Mouse (Mus musculus) kidney, embryonic 15.5 days (tissue): Measurements from ENCODE around the gene Rps6kb1. TPM values are rescaled to one million over a fixed set of nuclear protein-coding genes. Genes with fewer than 3 reads are reported as not detected.

ENCODE experiments used
- ATAC-seq: fragments of 200-750 bp; cut with Nextera tagmentation; replicated peaks from 2 replicates; pipeline ENCODE4 v1.8.0; 2017; ENCODE audit warnings: moderate TSS enrichment; ENCODE audit not compliant: low FRiP score
- H3K27ac ChIP-seq: fragments of 300-500 bp; sonication (generic); 2 replicates; pipeline ENCODE4 v1.5.1; 2015; ENCODE audit warnings: mild to moderate bottlenecking, inconsistent platforms
- H3K27me3 ChIP-seq: fragments of 300-500 bp; sonication (generic); 2 replicates; pipeline ENCODE4 v1.6.1; 2015; ENCODE audit warnings: inconsistent platforms
- H3K36me3 ChIP-seq: fragments of 300-500 bp; sonication (generic); 2 replicates; pipeline ENCODE4 v1.6.1; 2015; ENCODE audit warnings: inconsistent platforms
- H3K4me1 ChIP-seq: fragments of 300-500 bp; sonication (generic); 2 replicates; pipeline ENCODE4 v1.6.1; 2015; ENCODE audit warnings: inconsistent platforms
- H3K4me2 ChIP-seq: fragments of 300-500 bp; sonication (generic); 2 replicates; pipeline ENCODE4 v1.6.1; 2015; ENCODE audit warnings: moderate library complexity, mild to moderate bottlenecking, inconsistent platforms
- H3K4me3 ChIP-seq: fragments of 300-500 bp; sonication (generic); replicated peaks from 2 replicates; pipeline ENCODE4 v1.5.1; 2015; ENCODE audit warnings: mild to moderate bottlenecking, inconsistent platforms
- H3K9ac ChIP-seq: fragments of 300-500 bp; sonication (generic); 2 replicates; pipeline ENCODE4 v1.6.1; 2015; ENCODE audit warnings: mild to moderate bottlenecking, inconsistent platforms
- H3K9me3 ChIP-seq: fragments of 300-500 bp; sonication (generic); replicated peaks from 2 replicates; pipeline ENCODE4 v1.6.1; 2016; ENCODE audit warnings: inconsistent platforms
- WGBS: fragments of 180-500 bp; shearing (Covaris S2); methylation state at CpG from one replicate; pipeline ENCODE4 v1.1.7; 2015; ENCODE audit warnings: mixed read lengths; 5-methylcytosine and 5-hydroxymethylcytosine counted together
- polyA plus RNA-seq: library from polyadenylated mRNA; unstranded; fragments of >200 nt; fragmentation: Nextera tagmentation; extraction: Ambion mirVana; gene quantifications from 2 replicates; pipeline ENCODE4 v1.2.1, GENCODE M21; 2015

Gene Rps6kb1
- polyA plus RNA-seq, 1 experiment from 2014 or later: 60.9 TPM

DNA sequence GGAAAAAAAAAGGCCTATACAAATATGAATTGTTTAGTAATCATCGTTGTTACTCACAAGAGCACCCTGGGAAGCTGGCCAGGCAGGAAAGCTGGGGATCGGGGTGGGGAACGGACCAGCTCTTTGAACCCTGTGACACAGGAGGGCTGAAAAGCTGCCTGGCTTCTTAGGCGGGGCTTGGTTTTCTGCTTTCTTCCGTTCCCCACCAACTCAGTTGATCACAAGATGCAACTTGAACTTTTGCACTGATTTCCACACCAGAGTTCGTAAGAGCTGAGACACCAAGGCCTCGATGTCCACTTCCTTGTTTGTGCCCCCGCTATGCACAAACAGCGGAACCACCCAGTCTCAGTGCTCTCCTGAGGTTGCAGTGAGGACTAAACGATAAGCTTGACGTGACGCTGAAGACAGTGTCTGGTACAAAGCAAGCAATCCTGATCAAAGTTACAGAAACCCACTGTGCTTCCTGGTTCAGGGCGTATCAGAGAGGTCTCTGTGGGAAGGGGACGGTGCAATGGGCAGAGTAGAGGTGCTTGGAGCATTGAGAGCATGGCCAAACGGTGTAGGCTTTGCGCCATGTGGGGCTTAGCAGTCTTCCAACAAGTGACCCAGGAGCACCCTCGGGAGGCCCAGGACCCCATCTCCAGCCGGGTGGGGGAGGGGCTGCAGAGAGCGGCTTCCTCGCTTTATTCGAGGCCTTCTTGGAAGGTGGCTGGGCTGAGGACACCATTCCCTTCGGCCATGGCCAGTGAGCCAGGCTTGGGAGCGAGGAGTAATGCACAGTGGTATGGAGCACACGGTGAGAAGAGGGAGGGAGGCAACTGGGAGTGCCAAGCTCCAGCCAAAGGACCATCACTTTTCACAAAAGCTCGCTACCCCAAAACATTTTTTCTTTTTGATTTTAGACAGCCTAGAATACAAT is 34.5 kb upstream of the Rps6kb1 start:
- 73% methylated on average over 25 of the region's 25 CpGs for WGBS
- H3K4me2 ChIP-seq: no peak overlapping the region
- no peaks in the 10 kb centered on the region for H3K27me3 ChIP-seq
- H3K27ac ChIP-seq: peak overlapping the region; percentile 76
- ATAC-seq: no peak
- H3K4me3 ChIP-seq: no peak overlapping the region
- H3K36me3 ChIP-seq: peaks cover 7% of the 10 kb centered on the region; the same call in 1 of the 2 replicates
- no peak overlapping the region for H3K9ac ChIP-seq
- peaks cover 60% of the 10 kb centered on the region for H3K4me1 ChIP-seq
- no peaks in the 10 kb centered on the region for H3K9me3 ChIP-seq

DNA sequence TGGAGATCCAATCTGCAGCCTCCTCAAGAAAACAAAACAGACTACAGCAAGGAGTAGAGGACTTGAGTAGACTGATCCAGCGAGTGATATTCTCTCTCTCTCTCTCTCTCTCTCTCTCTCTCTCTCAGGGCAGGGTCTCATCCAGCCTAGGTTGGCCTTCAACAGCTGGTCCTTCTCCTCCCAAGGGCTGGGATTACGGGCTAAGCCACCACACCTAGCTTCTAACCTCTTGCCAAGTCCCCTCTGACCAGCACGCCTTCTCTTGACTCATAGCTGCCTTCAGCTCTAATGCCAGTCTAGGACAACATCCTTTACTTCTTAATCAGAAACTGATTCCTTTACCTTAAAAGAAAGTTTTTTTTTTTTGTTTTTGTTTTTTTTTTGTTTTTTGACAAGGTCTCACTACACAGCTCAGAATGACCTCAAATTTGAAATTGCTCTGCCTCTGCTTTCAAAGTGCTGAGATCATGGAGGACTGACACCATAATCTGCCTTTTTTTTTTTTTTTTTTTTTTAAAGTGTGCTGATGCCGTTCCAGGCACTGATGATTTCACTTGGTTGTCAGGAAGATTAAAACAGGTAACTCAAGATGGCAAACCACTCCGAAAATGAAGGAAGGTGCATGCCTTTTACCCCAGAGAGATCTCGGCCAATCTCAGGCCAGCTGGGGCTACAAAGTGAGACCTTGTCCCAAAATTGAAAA is 33.7 kb upstream of the Rps6kb1 start:
- Histone ChIP-seq H3K9ac (no peak overlapping the region), H3K27me3 (no peaks in the 10 kb centered on the region), H3K36me3 (peaks cover 5% of the 10 kb centered on the region; the same call in 1 of the 2 replicates), H3K4me2 (no peak overlapping the region), H3K4me3 (no peak overlapping the region), H3K9me3 (no peaks in the 10 kb centered on the region), H3K4me1 (peaks cover 60% of the 10 kb centered on the region), H3K27ac (peak overlapping the region; percentile 75)
- no peak for ATAC-seq
- 59% methylated on average over 6 of the region's 6 CpGs for WGBS

DNA sequence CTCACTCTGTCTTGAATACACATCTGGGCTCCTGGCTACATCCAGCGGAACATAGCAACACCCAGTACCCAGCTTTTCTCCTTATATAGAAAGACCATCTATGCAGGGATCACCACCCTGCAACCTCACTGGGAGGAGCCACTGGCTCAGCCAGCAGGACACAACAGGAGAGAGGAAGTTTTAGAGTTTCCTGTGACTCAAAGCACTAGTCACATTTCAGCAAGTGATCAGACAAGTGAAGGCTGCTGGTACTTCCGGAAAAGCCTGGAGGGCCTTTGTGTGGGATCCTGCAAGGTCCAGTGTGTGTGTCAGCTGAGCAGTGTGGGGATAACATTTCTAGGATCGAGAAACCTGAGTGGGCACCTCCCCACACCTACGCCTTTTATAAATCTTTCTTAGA is 32.6 kb upstream of the Rps6kb1 start:
- Histone ChIP-seq H3K27ac (peak overlapping the region; percentile 75), H3K9me3 (no peaks in the 10 kb centered on the region), H3K4me1 (peaks cover 60% of the 10 kb centered on the region), H3K27me3 (no peaks in the 10 kb centered on the region), H3K4me2 (no peak overlapping the region), H3K36me3 (no peaks in the 10 kb centered on the region), H3K9ac (no peak overlapping the region), H3K4me3 (no peak overlapping the region)
- 40% methylated on average over 4 of the region's 4 CpGs for WGBS
- ATAC-seq: peak; percentile 53

DNA sequence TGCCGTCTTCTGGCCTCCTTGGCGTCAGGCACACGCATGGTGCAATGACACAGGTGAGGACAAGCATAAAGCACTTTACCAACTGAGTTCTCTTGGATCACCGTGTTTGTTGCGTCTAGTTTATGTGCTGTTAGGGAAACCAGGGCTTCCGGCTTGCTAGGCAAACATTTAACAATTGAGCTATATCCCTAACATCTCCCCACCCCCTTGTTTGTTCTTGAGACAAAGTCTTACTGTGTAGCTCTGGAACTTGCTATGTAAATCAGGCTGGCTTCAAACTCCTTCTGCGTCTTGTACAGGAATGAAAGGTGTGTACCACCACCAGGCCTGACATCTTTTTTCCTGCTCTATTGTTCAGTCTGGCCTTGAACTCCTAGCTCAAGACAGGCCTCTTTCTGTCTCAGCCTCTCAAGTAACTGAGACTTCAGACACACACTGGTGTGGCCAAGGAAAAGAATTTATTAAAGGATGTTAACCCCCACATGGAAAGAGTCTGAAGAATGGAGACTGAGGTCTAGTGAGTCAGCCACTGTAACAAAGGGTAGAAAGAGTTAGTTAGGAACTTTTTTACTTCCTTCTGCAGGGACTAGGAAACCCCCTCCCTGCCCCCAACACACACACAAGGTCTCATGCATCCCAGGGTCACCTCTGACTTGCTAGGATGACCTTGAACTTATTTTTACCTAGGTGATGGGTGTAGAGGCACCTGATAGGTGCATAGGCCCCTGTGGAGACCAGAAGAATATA is 31.2 kb upstream of the Rps6kb1 start:
- no peak overlapping the region for H3K4me2 ChIP-seq
- H3K36me3 ChIP-seq: no peaks in the 10 kb centered on the region
- no peaks in the 10 kb centered on the region for H3K27me3 ChIP-seq
- no peak overlapping the region for H3K4me3 ChIP-seq
- H3K27ac ChIP-seq: peak overlapping the region; percentile 75
- H3K4me1 ChIP-seq: peaks cover 60% of the 10 kb centered on the region
- 82% methylated on average over 7 of the region's 7 CpGs for WGBS
- ATAC-seq: no peak
- H3K9ac ChIP-seq: no peak overlapping the region
- H3K9me3 ChIP-seq: no peaks in the 10 kb centered on the region

DNA sequence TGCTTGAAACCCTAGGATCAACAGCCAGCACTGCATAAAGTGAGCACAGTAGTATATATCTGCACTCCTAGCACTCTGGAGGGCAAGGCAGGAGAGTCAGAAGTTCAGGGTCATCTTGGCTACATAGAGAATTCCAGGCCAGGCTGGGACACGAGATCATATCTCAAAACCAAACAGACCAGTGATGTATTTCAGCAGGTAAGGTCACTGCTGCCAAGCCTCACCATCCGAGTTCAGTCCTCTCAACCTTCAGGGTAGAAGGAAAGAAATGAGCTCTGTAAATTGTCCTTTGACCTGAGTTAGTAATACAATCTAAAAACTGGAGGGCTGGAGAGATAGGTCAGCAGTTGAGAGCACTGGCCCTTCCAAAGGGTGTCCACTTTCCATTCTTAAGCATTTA is 29.8 kb upstream of the Rps6kb1 start:
- H3K9ac ChIP-seq: no peak overlapping the region
- no peak overlapping the region for H3K27ac ChIP-seq
- H3K27me3 ChIP-seq: no peaks in the 10 kb centered on the region
- no peak for ATAC-seq
- peaks cover 58% of the 10 kb centered on the region for H3K4me1 ChIP-seq
- H3K4me2 ChIP-seq: no peak overlapping the region
- H3K9me3 ChIP-seq: no peaks in the 10 kb centered on the region
- H3K36me3 ChIP-seq: no peaks in the 10 kb centered on the region
- 26% methylated on average over 2 of the region's 2 CpGs for WGBS
- H3K4me3 ChIP-seq: no peak overlapping the region

DNA sequence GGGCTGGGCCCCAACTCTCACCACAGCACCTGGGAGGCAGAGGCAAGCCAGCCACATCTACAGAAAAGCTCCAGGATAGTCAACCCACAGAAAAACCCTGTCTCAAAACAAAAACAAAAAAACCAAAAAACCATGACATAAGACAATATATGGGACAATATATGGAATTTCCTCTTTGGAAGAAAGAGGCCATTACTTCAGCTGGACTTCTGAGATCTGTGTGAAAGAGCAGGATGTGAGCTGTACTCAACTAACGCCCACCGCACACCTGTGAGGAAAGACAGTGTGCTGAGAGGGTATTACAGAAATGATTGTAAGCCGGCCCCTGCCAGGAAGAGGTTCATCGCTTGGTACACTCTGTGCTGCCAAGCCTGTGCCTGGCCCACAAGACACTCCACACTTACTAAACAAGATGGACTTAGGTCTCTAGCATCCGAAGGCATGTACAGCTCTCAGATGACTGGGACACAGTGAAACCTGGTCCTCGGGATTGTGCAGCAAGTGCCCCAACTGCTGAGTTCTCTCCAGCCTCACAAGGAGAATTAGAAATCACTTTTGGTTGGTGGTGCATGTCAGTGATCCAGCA is 29.1 kb upstream of the Rps6kb1 start:
- Histone ChIP-seq H3K27me3 (no peaks in the 10 kb centered on the region), H3K4me1 (peaks cover 51% of the 10 kb centered on the region), H3K4me3 (no peak overlapping the region), H3K9ac (no peak overlapping the region), H3K36me3 (no peaks in the 10 kb centered on the region), H3K27ac (no peak overlapping the region), H3K4me2 (no peak overlapping the region), H3K9me3 (no peaks in the 10 kb centered on the region)
- WGBS: 79% methylated on average over 6 of the region's 6 CpGs
- ATAC-seq: no peak

DNA sequence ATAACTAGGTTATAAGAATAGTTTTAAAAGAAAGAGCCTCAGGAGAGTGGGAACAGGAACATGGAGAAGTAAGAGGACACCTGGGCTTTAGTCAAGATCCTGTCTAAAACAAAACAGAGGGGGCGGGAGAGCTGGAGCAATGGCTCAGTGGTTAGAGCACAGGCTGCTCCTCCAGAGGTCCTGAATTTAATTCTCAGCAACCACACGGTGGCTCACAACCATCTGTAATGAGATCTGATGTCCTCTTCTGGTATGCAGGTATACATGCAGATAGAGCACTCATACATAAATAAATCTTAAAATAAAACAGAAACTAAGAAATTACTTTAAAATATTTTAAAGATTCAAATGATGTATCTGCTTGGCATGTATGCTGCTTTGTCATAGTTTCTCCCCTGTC is 28.0 kb upstream of the Rps6kb1 start:
- 69% methylated on average over 2 of the region's 2 CpGs for WGBS
- Histone ChIP-seq H3K4me2 (no peak overlapping the region), H3K27ac (no peak overlapping the region), H3K4me1 (peaks cover 42% of the 10 kb centered on the region), H3K9ac (no peak overlapping the region), H3K4me3 (no peak overlapping the region), H3K36me3 (no peaks in the 10 kb centered on the region), H3K9me3 (no peaks in the 10 kb centered on the region), H3K27me3 (no peaks in the 10 kb centered on the region)
- ATAC-seq: no peak

DNA sequence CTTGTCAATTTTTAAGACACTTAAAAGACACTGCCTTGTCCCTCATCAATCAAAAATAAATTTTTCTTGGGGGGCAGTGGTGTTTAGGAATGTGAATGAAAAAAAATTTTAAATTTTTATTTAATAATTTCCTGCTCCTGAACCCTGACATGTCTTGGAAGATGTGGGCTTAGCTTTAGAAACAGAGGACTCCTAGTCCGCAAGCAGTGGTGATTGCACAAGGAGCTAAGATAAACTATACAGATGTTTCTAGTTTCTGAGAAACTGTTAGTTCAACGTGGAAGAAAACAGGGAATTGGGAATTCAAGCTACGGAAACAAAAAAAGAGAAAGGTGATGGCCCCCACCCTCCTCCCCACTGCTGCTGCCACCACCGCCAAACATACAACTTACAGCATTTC is 27.3 kb upstream of the Rps6kb1 start:
- Histone ChIP-seq H3K9me3 (no peaks in the 10 kb centered on the region), H3K4me1 (peaks cover 35% of the 10 kb centered on the region), H3K9ac (no peak overlapping the region), H3K4me2 (peak overlapping the region; percentile 28; the same call in 1 of the 2 replicates), H3K27ac (peak overlapping the region; percentile 84), H3K27me3 (no peaks in the 10 kb centered on the region), H3K4me3 (no peak overlapping the region), H3K36me3 (no peaks in the 10 kb centered on the region)
- no peak for ATAC-seq
- WGBS: 65% methylated on average over 4 of the region's 4 CpGs

DNA sequence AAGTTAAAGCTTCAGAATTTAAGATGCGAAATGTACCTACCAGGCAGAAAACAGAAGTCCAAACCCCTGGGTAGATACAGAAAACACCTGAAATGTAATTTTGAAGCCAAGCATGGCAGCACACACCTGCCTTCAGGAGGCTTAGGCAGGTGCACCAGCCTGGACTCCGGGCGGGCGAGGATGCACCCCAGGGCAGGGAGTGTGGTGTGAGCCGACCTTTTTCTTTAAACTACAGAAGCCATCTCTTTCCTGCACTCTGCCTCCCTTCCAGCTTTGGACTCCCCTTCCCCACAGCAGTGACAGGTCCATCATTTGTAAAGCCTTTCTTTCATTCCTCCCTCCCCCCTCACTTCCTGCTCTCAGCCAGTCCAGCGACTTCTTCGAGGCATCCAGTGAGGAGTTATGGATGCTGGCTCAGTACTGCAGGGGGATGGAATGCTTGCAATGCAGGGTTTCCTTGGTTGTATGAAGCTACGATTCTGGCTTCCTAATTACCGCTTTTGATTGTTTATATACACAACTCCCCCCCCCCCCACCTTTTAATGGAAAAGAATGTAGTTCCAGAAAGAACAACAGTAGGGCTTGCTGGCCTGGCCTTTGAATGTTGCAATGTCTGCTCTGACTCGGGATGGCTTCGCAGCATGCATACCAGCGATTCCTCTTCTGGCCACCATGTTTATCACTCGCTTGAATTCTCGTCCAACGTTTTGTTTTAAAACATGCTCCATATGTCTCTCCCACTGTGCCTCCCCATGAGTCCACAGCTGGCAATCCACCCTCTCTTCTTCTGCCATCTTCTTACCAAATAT is 26.6 kb upstream of the Rps6kb1 start:
- Histone ChIP-seq H3K9ac (no peak overlapping the region), H3K4me3 (no peak overlapping the region), H3K9me3 (no peaks in the 10 kb centered on the region), H3K36me3 (no peaks in the 10 kb centered on the region), H3K4me1 (peaks cover 29% of the 10 kb centered on the region), H3K27ac (peak overlapping the region; percentile 84), H3K27me3 (no peaks in the 10 kb centered on the region), H3K4me2 (peak overlapping the region; percentile 28; the same call in 1 of the 2 replicates)
- WGBS: 39% methylated on average over 15 of the region's 15 CpGs
- peak; percentile 78 for ATAC-seq

DNA sequence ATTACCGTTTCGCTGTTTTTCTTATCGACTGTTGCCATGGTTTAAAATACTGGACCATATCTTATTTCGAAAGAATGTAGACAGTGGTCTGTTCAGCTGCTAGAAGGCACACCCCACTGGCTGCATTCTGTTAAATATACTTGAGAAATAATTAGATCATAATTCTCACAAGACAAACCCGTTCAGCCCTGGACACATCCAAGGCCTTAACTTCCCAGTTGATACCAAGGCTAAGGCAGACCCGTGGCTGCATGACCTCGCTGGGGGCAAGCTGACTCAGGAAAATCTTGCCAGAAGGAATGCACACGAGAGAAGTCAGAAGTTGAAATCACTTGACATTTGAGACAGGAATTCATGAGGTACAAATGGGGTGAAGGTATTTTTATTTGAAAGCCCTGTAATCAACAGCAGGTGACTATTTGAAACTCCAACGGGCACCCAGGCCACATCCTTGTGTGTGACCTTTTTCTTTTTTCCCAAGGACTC is 25.7 kb upstream of the Rps6kb1 start:
- 37% methylated on average over 9 of the region's 9 CpGs for WGBS
- ATAC-seq: no peak
- Histone ChIP-seq H3K36me3 (peaks cover 5% of the 10 kb centered on the region; the same call in 1 of the 2 replicates), H3K4me3 (no peak overlapping the region), H3K4me2 (no peak overlapping the region), H3K27ac (peak overlapping the region; percentile 69), H3K4me1 (peaks cover 21% of the 10 kb centered on the region), H3K9me3 (no peaks in the 10 kb centered on the region), H3K9ac (no peak overlapping the region), H3K27me3 (no peaks in the 10 kb centered on the region)

DNA sequence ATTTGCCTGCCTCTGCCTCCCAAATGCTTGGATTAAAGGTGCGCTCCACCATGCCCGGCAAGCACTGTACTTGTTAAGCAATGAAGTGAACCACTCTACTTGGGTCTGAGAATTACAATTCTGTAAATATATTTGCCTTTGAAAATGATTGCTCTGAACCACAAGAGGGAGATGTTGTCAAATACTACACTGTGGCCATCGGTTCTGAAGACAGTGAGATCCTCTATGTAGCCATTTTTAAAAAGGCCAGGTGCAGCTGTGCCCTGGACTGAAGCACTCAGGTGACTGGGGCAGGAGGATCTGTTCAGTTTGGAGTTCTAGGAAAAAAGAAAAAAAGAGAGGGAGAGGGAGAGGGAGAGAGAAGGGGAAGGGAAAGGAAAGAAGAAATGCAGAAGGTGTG is 23.8 kb upstream of the Rps6kb1 start:
- peaks cover 5% of the 10 kb centered on the region; the same call in 1 of the 2 replicates for H3K36me3 ChIP-seq
- H3K4me2 ChIP-seq: no peak overlapping the region
- no peak overlapping the region for H3K27ac ChIP-seq
- no peak overlapping the region for H3K9ac ChIP-seq
- 71% methylated on average over 3 of the region's 3 CpGs for WGBS
- no peak overlapping the region for H3K4me3 ChIP-seq
- H3K27me3 ChIP-seq: no peaks in the 10 kb centered on the region
- ATAC-seq: no peak
- peaks cover 21% of the 10 kb centered on the region for H3K4me1 ChIP-seq
- no peaks in the 10 kb centered on the region for H3K9me3 ChIP-seq
